Mouse (Mus musculus) liver, postnatal 0 days (tissue): Measurements from ENCODE around the gene Plscr2. TPM values are rescaled to one million over a fixed set of nuclear protein-coding genes. Genes with fewer than 3 reads are reported as not detected.

Experiments
- ATAC-seq: fragments of 200-750 bp; cut with Nextera tagmentation; 2 replicates; pipeline ENCODE4 v1.8.0; 2017; ENCODE audit warnings: mild to moderate bottlenecking, moderate library complexity
- DNase-seq: peaks from one replicate; pipeline ENCODE4 v3.0.0-alpha.2; 2016
- H3K27ac ChIP-seq: fragments of 300-500 bp; sonication (generic); 2 replicates; pipeline ENCODE4 v1.5.1; 2014; ENCODE audit warnings: antibody characterized with exemption, moderate library complexity, mild to moderate bottlenecking, low read depth
- H3K27me3 ChIP-seq: fragments of 300-500 bp; sonication (generic); 2 replicates; pipeline ENCODE4 v1.6.1; 2014; ENCODE audit warnings: low read length, control low read depth, mixed read lengths; ENCODE audit not compliant: insufficient read depth
- H3K36me3 ChIP-seq: fragments of 300-500 bp; sonication (generic); replicated peaks from 2 replicates; pipeline ENCODE4 v1.6.1; 2014; ENCODE audit warnings: mild to moderate bottlenecking, control low read depth, low read length, moderate library complexity, mixed read lengths; ENCODE audit not compliant: insufficient read depth
- H3K4me1 ChIP-seq: fragments of 300-500 bp; sonication (generic); 2 replicates; pipeline ENCODE4 v1.6.1; 2014; ENCODE audit warnings: antibody characterized with exemption, mild to moderate bottlenecking, control low read depth; ENCODE audit not compliant: insufficient read depth
- H3K4me2 ChIP-seq: fragments of 300-500 bp; sonication (generic); 2 replicates; pipeline ENCODE4 v1.6.1; 2014; ENCODE audit warnings: low read depth, mild to moderate bottlenecking, low read length, moderate library complexity, mixed read lengths
- H3K4me3 ChIP-seq: fragments of 300-500 bp; sonication (generic); 2 replicates; pipeline ENCODE4 v1.5.1; 2014; ENCODE audit warnings: low read depth, low read length
- H3K9ac ChIP-seq: fragments of 300-500 bp; sonication (generic); replicated peaks from 2 replicates; pipeline ENCODE4 v1.6.1; 2014; ENCODE audit warnings: mild to moderate bottlenecking, moderate library complexity
- H3K9me3 ChIP-seq: fragments of 300-500 bp; sonication (generic); 2 replicates; pipeline ENCODE4 v1.6.1; 2016; ENCODE audit warnings: mild to moderate bottlenecking, control low read depth, low read length, mixed read lengths
- CTCF ChIP-seq: sonication (generic); IDR thresholded peaks from 2 replicates; pipeline ENCODE4 v1.5.1; 2016; ENCODE audit warnings: antibody characterized with exemption, low read depth
- EP300 ChIP-seq: IDR thresholded peaks from 2 replicates; pipeline ENCODE4 v1.6.1; 2016; ENCODE audit warnings: antibody characterized with exemption, low read depth, mild to moderate bottlenecking
- WGBS: fragments of 180-500 bp; shearing (Covaris S2); extraction: QIAGEN DNeasy Blood & Tissue Kit; methylation state at CpG from one replicate; pipeline ENCODE4 v1.1.7; 2014; ENCODE audit not compliant: insufficient replicate concordance; 5-methylcytosine and 5-hydroxymethylcytosine counted together
- polyA plus RNA-seq: library from polyadenylated mRNA; unstranded; fragments of >200 nt; fragmentation: Nextera tagmentation; extraction: Ambion mirVana; gene quantifications from 2 replicates; pipeline ENCODE4 v1.2.1, GENCODE M21; 2015

Gene Plscr2
- polyA plus RNA-seq, 1 experiment from 2014 or later = 2.2 TPM

GRCm38 (mm10) chr9:92253585-92254321, 21.6 kb upstream of the Plscr2 start:
- Histone ChIP-seq H3K9me3 (no peaks in the 10 kb centered on the region), H3K4me1 (peaks cover 11% of the 10 kb centered on the region), H3K27ac (peak overlapping the region; percentile 23; the same call in 1 of the 2 replicates), H3K36me3 (no peaks in the 10 kb centered on the region), H3K4me3 (peak overlapping the region; percentile 4; the same call in 1 of the 2 replicates), H3K4me2 (peak overlapping the region; percentile 87), H3K9ac (no peak overlapping the region; the same call in 1 of the 2 replicates), H3K27me3 (no peaks in the 10 kb centered on the region)
- TF ChIP-seq EP300 (no peak; the same call in 1 of the 2 replicates), CTCF (no peak)
- WGBS = 57% methylated on average over 10 of the region's 10 CpGs
- ATAC-seq (no peak; the same call in 1 of the 2 replicates), DNase-seq (no peak)

GRCm38 (mm10) chr9:92260481-92261159, 14.8 kb upstream of the Plscr2 start:
- H3K4me2 ChIP-seq = no peak overlapping the region
- no peaks in the 10 kb centered on the region for H3K9me3 ChIP-seq
- DNase-seq (no peak), ATAC-seq (no peak)
- TF ChIP-seq CTCF = no peak
- no peak for TF ChIP-seq EP300
- H3K27me3 ChIP-seq = no peaks in the 10 kb centered on the region
- H3K9ac ChIP-seq = no peak overlapping the region
- H3K4me1 ChIP-seq = peaks cover 3% of the 10 kb centered on the region; the same call in 1 of the 2 replicates
- H3K4me3 ChIP-seq = no peak overlapping the region
- peaks cover 24% of the 10 kb centered on the region for H3K36me3 ChIP-seq
- no peak overlapping the region for H3K27ac ChIP-seq
- WGBS = 54% methylated on average over 7 of the region's 7 CpGs

GRCm38 (mm10) chr9:92265719-92266118, 9.7 kb upstream of the Plscr2 start:
- peak overlapping the region; percentile 84 for H3K27ac ChIP-seq
- ATAC-seq = peak; percentile 34; the same call in 1 of the 2 replicates
- no peak for DNase-seq
- no peaks in the 10 kb centered on the region for H3K27me3 ChIP-seq
- H3K4me3 ChIP-seq = peak overlapping the region; percentile 27
- TF ChIP-seq CTCF = no peak
- no peak for TF ChIP-seq EP300
- 56% methylated on average over 4 of the region's 4 CpGs for WGBS
- peak overlapping the region; percentile 31; the same call in 1 of the 2 replicates for H3K9ac ChIP-seq
- peak overlapping the region; percentile 69 for H3K4me2 ChIP-seq
- H3K4me1 ChIP-seq = peaks cover 13% of the 10 kb centered on the region
- peaks cover 18% of the 10 kb centered on the region for H3K36me3 ChIP-seq
- no peaks in the 10 kb centered on the region for H3K9me3 ChIP-seq

- 62% methylated on average over 8 of the region's 8 CpGs for WGBS
- TF ChIP-seq CTCF = no peak
- TF ChIP-seq EP300 = no peak
- H3K36me3 ChIP-seq = peaks cover 16% of the 10 kb centered on the region
- no peaks in the 10 kb centered on the region for H3K27me3 ChIP-seq
- no peak overlapping the region; the same call in 1 of the 2 replicates for H3K9ac ChIP-seq
- ATAC-seq (peak; percentile 73), DNase-seq (no peak)
- H3K4me2 ChIP-seq = peak overlapping the region; percentile 29; the same call in 1 of the 2 replicates
- no peaks in the 10 kb centered on the region for H3K9me3 ChIP-seq
- H3K27ac ChIP-seq = peak overlapping the region; percentile 84
- H3K4me1 ChIP-seq = peaks cover 14% of the 10 kb centered on the region
- H3K4me3 ChIP-seq = no peak overlapping the region
These were observed 8.7 kb upstream of the Plscr2 start for GRCm38 (mm10) chr9:92266558-92267171.

GRCm38 (mm10) chr9:92267732-92268131, 7.7 kb upstream of the Plscr2 start:
- H3K4me2 ChIP-seq = no peak overlapping the region
- DNase-seq (no peak), ATAC-seq (no peak)
- TF ChIP-seq CTCF (no peak), EP300 (no peak)
- no peaks in the 10 kb centered on the region for H3K27me3 ChIP-seq
- H3K9me3 ChIP-seq = no peaks in the 10 kb centered on the region
- WGBS = 81% methylated on average over 1 of the region's 1 CpGs
- no peak overlapping the region for H3K9ac ChIP-seq
- peaks cover 14% of the 10 kb centered on the region for H3K36me3 ChIP-seq
- no peak overlapping the region for H3K27ac ChIP-seq
- peaks cover 17% of the 10 kb centered on the region for H3K4me1 ChIP-seq
- no peak overlapping the region for H3K4me3 ChIP-seq

GRCm38 (mm10) chr9:92269829-92270404, 5.5 kb upstream of the Plscr2 start:
- no peaks in the 10 kb centered on the region for H3K27me3 ChIP-seq
- peaks cover 9% of the 10 kb centered on the region; the same call in 1 of the 2 replicates for H3K36me3 ChIP-seq
- no peak overlapping the region for H3K4me3 ChIP-seq
- H3K4me2 ChIP-seq = no peak overlapping the region
- no peak for TF ChIP-seq CTCF
- no peak for TF ChIP-seq EP300
- no peak overlapping the region for H3K9ac ChIP-seq
- WGBS = 53% methylated on average over 5 of the region's 5 CpGs
- no peak for DNase-seq
- no peak for ATAC-seq
- peaks cover 26% of the 10 kb centered on the region for H3K4me1 ChIP-seq
- no peak overlapping the region for H3K27ac ChIP-seq
- H3K9me3 ChIP-seq = no peaks in the 10 kb centered on the region
